Mouse (Mus musculus) hindbrain, embryonic 13.5 days (tissue): ENCODE data around the gene Kmt2d. TPM values are rescaled to one million over a fixed set of nuclear protein-coding genes. Genes with fewer than 3 reads are reported as not detected.
"Not testable (repeated sequence)": the region's sequence is repeated elsewhere in the genome, so short reads cannot be mapped to it uniquely, and the experiment has no call there.

Experiments used
- ATAC-seq: fragments of 200-750 bp; cut with Nextera tagmentation; 2 replicates; pipeline ENCODE4 v1.8.0; 2017; ENCODE audit warnings: moderate TSS enrichment; ENCODE audit not compliant: low FRiP score
- H3K27ac ChIP-seq: fragments of 300-500 bp; sonication (generic); 2 replicates; pipeline ENCODE4 v1.5.1; 2015; ENCODE audit warnings: inconsistent platforms, mild to moderate bottlenecking, moderate library complexity
- H3K27me3 ChIP-seq: fragments of 300-500 bp; sonication (generic); 2 replicates; pipeline ENCODE4 v1.6.1; 2015; ENCODE audit warnings: mild to moderate bottlenecking, inconsistent platforms
- H3K36me3 ChIP-seq: fragments of 300-500 bp; sonication (generic); 2 replicates; pipeline ENCODE4 v1.6.1; 2015; ENCODE audit warnings: mild to moderate bottlenecking, inconsistent platforms
- H3K4me1 ChIP-seq: fragments of 300-500 bp; sonication (generic); replicated peaks from 2 replicates; pipeline ENCODE4 v1.6.1; 2015; ENCODE audit warnings: inconsistent platforms
- H3K4me2 ChIP-seq: fragments of 300-500 bp; sonication (generic); 2 replicates; pipeline ENCODE4 v1.6.1; 2015; ENCODE audit warnings: inconsistent platforms, mild to moderate bottlenecking, moderate library complexity
- H3K4me3 ChIP-seq: fragments of 300-500 bp; sonication (generic); 2 replicates; pipeline ENCODE4 v1.5.1; 2015; ENCODE audit warnings: mild to moderate bottlenecking, inconsistent platforms
- H3K9ac ChIP-seq: fragments of 300-500 bp; sonication (generic); 2 replicates; pipeline ENCODE4 v1.6.1; 2015; ENCODE audit warnings: mild to moderate bottlenecking, inconsistent platforms
- H3K9me3 ChIP-seq: fragments of 300-500 bp; sonication (generic); 2 replicates; pipeline ENCODE4 v1.6.1; 2016; ENCODE audit warnings: inconsistent platforms
- WGBS: fragments of 180-500 bp; shearing (Covaris S2); methylation state at CpG from one replicate; pipeline ENCODE4 v1.1.7; 2015; 5-methylcytosine and 5-hydroxymethylcytosine counted together
- polyA plus RNA-seq: library from polyadenylated mRNA; unstranded; fragments of >200 nt; fragmentation: Nextera tagmentation; extraction: Ambion mirVana; gene quantifications from 2 replicates; pipeline ENCODE4 v1.2.1, GENCODE M21; 2015

The Kmt2d gene
- polyA plus RNA-seq: 11.6 and 12.1 TPM in 2 replicates

- Histone ChIP-seq H3K4me2 (peak within 1 kb of the TSS; percentile 100), H3K9me3 (no peaks in the 10 kb centered on the region), H3K4me1 (peaks cover 51% of the 10 kb centered on the region), H3K36me3 (peaks cover 5% of the 10 kb centered on the region), H3K9ac (peak within 1 kb of the TSS; percentile 99), H3K27me3 (no peaks in the 10 kb centered on the region), H3K4me3 (peak within 1 kb of the TSS; percentile 100), H3K27ac (peak within 1 kb of the TSS; percentile 99)
- WGBS: under 1% methylated on average over 47 of the region's 94 CpGs
- ATAC-seq: peak; percentile 37
Observed at GRCm38 (mm10) chr15:98871070-98871915, at the start of gene Kmt2d. Gene Kmt2d (minus strand): TSS chr15:98871204.

DNA sequence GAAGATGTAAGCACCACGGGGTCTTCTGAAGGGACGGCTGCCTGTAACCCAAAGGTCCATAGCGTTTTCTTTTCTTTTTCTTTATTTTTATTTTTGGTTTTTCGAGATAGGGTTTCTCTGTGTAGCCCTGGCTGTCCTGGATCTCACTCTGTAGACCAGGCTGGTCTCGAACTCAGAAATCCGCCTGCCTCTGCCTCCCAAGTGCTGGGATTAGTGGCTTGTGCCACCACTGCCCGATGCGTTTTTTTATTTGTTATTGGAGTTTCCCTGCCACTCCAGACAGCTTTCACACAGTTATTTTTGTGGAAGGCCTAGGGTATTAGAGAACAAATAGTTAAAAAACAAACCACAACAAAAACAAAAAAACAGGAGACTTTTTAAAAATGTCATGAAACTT is 47.5 kb upstream of the Kmt2d start:
- Histone ChIP-seq H3K4me1 (peaks cover 33% of the 10 kb centered on the region), H3K9ac (peak overlapping the region; percentile 64), H3K4me2 (peak overlapping the region; percentile 53), H3K4me3 (peak overlapping the region; percentile 84), H3K27ac (peak overlapping the region; percentile 97), H3K36me3 (peaks cover 14% of the 10 kb centered on the region)
- H3K9me3 ChIP-seq, ATAC-seq, H3K27me3 ChIP-seq: not testable (repeated sequence)
- whole genome bisulfite sequencing: 32% methylated on average over 8 of the region's 8 CpGs

- Histone ChIP-seq H3K27me3 (no peaks in the 10 kb centered on the region), H3K4me3 (peak within 1 kb of the TSS; percentile 84), H3K9ac (peak within 1 kb of the TSS; percentile 93), H3K4me2 (peak within 1 kb of the TSS; percentile 73), H3K27ac (peak within 1 kb of the TSS; percentile 97), H3K9me3 (no peaks in the 10 kb centered on the region), H3K36me3 (peaks cover 21% of the 10 kb centered on the region), H3K4me1 (peaks cover 33% of the 10 kb centered on the region)
- peak; percentile 98 for ATAC-seq
- WGBS: under 1% methylated on average over 82 of the region's 82 CpGs
Observed at GRCm38 (mm10) chr15:98917538-98918498, 46.8 kb upstream of the Kmt2d start, which contains the start of gene Lmbr1l. Gene Lmbr1l (minus strand): TSS chr15:98918231.

DNA sequence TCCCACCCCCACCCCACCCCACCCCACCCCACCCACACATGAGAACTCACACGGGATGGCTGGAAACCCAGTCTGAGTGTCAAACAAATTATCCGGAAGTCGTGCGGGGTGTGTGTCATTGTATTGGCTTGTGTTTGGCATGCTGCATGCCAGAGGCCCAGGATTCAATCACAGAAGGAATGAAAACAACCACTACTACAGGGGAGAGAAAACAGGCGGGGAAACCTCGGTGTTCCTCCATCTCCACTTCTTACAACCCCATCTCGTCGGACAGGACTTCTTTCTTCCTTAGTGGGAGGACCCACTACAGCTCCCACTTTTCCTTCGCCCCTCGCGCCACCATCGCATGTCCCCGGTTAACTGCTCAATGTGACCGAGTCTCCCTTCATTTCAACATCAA is 46.1 kb upstream of the Kmt2d start:
- 0% methylated on average over 14 of the region's 14 CpGs for WGBS
- Histone ChIP-seq H3K4me1 (peaks cover 33% of the 10 kb centered on the region), H3K36me3 (peaks cover 25% of the 10 kb centered on the region), H3K9me3 (no peaks in the 10 kb centered on the region), H3K9ac (peak overlapping the region; percentile 93), H3K4me2 (peak overlapping the region; percentile 73), H3K27ac (peak overlapping the region; percentile 97), H3K27me3 (no peaks in the 10 kb centered on the region), H3K4me3 (peak overlapping the region; percentile 84)
- no peak for ATAC-seq

DNA sequence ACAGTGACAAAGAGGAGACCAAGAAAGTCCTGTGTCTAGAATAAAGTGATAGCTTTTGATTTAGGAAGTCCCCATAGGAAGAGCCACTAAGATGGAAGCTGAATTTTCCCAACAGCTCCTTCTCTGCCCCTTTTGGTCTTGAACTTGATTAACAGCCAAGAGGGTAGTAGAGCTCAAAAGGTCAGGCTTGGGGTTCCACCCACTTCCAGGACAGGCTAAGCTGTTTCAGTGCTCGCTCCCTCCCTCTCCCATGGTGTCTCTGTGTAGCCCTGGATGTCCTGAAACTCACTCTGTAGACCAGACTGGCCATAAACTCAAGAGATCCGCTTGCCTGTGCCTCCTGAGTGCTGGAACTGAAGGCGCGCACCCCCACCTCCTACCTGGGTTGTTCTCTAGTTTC is 45.0 kb upstream of the Kmt2d start:
- peaks cover 36% of the 10 kb centered on the region for H3K36me3 ChIP-seq
- H3K4me1 ChIP-seq: peaks cover 33% of the 10 kb centered on the region
- H3K9me3 ChIP-seq: no peaks in the 10 kb centered on the region
- H3K9ac ChIP-seq: peak overlapping the region; percentile 93
- 91% methylated on average over 4 of the region's 4 CpGs for WGBS
- no peak overlapping the region for H3K27ac ChIP-seq
- H3K4me3 ChIP-seq: peak overlapping the region; percentile 84
- no peak for ATAC-seq
- H3K27me3 ChIP-seq: no peaks in the 10 kb centered on the region
- peak overlapping the region; percentile 73 for H3K4me2 ChIP-seq

DNA sequence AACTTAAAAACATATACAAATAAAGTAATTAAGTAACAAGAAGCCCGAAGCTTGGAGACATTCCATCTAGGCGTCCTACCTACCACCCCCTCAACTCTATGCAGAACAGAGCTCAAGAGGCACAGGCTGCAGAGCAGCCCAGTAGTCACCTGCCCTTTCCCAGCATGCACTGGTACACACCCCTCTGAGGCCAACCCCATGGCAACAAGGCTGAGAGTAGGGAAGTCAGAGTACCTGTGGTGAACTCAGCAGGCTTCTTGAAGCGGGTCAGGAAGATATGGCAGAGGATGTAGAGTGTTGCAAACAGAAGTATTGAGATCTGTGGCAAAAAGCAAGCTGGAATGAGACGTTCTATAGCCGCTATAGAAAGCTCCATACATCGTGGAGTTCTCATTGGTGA is 43.9 kb upstream of the Kmt2d start:
- Histone ChIP-seq H3K4me2 (no peak overlapping the region), H3K9ac (no peak overlapping the region), H3K4me1 (peaks cover 33% of the 10 kb centered on the region), H3K9me3 (no peaks in the 10 kb centered on the region), H3K27ac (no peak overlapping the region), H3K36me3 (peaks cover 47% of the 10 kb centered on the region), H3K27me3 (no peaks in the 10 kb centered on the region), H3K4me3 (no peak overlapping the region)
- ATAC-seq: no peak
- 96% methylated on average over 6 of the region's 6 CpGs for WGBS

DNA sequence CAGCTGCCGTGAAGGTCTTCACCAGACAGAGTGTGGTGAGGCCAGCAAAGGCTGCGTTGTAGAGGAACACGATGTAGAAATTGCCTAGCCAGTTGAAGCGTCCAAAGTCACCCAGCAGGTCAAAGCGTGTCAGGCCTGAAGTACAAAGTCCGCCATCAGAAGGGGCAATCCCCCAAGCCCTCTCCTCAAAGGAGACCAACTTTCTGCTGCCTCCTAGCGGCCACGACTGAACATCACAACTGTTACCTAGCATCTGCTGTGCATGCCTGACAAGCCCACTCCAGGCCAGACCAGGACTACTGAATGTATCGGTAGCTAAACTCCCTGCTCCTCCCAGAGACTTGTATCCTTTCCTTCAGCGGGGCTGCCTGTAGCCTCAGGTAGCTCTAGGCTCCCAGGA is 33.7 kb upstream of the Kmt2d start:
- Histone ChIP-seq H3K27me3 (peaks cover 16% of the 10 kb centered on the region), H3K36me3 (peaks cover 72% of the 10 kb centered on the region)
- WGBS: 30% methylated on average over 10 of the region's 10 CpGs

GRCm38 (mm10) chr15:98902600-98902999 is 31.6 kb upstream of the Kmt2d start:
- ATAC-seq: no peak
- H3K4me2 ChIP-seq: no peak overlapping the region
- H3K27ac ChIP-seq: no peak overlapping the region
- H3K9me3 ChIP-seq: no peaks in the 10 kb centered on the region
- H3K4me3 ChIP-seq: no peak overlapping the region
- peaks cover 37% of the 10 kb centered on the region for H3K27me3 ChIP-seq
- H3K36me3 ChIP-seq: peaks cover 51% of the 10 kb centered on the region
- WGBS: 94% methylated on average over 2 of the region's 2 CpGs
- no peak overlapping the region for H3K9ac ChIP-seq
- peaks cover 11% of the 10 kb centered on the region for H3K4me1 ChIP-seq

More for the DNA sequence above, 33.7 kb upstream of the Kmt2d start:
- Histone ChIP-seq H3K4me3 (no peak overlapping the region), H3K27ac (no peak overlapping the region), H3K9me3 (no peaks in the 10 kb centered on the region), H3K4me2 (no peak overlapping the region), H3K9ac (0 out of 2 replicates have a peak overlapping the region, but pooled peaks have one; percentile 39), H3K4me1 (no peaks in the 10 kb centered on the region)
- no peak; the same call in 1 of the 2 replicates for ATAC-seq

DNA sequence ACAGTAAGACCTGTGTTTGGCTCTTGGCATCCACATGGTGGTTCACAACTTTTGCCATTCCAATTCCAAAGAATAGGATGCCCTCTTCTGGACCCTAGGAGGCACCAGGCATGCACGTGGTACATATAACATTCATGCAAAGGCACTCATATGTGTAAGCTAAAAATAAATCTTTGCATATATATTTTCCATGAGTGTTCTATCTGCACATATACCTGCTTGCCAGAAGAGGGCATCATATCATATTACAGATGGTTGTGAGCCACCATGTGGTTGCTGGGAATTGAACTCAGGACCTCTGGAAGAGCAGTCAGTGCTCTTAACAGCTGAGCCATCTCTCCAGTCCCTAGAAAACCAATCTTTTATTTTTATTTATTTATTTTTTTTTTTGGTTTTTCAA is 30.5 kb upstream of the Kmt2d start:
- H3K4me1 ChIP-seq: peaks cover 15% of the 10 kb centered on the region
- WGBS: 65% methylated on average over 1 of the region's 1 CpGs
- H3K27ac ChIP-seq: no peak overlapping the region

GRCm38 (mm10) chr15:98897928-98898800 is 27.2 kb upstream of the Kmt2d start, which contains the start of gene Dhh:
Gene Dhh (minus strand): TSS chr15:98898540.
- peak within 1 kb of the TSS; percentile 43; the same call in 1 of the 2 replicates for H3K9ac ChIP-seq
- H3K27me3 ChIP-seq: peaks cover 81% of the 10 kb centered on the region
- under 1% methylated on average over 40 of the region's 41 CpGs for WGBS
- peaks cover 43% of the 10 kb centered on the region for H3K4me1 ChIP-seq
- ATAC-seq: no peak
- H3K4me2 ChIP-seq: peak within 1 kb of the TSS; percentile 44
- H3K27ac ChIP-seq: no peak within 1 kb of the TSS
- H3K4me3 ChIP-seq: peak within 1 kb of the TSS; percentile 22
- H3K9me3 ChIP-seq: no peaks in the 10 kb centered on the region
- H3K36me3 ChIP-seq: peaks cover 9% of the 10 kb centered on the region

More for the DNA sequence above, 30.5 kb upstream of the Kmt2d start:
- H3K27me3 ChIP-seq: peaks cover 47% of the 10 kb centered on the region
- H3K9me3 ChIP-seq: no peaks in the 10 kb centered on the region
- no peak overlapping the region for H3K9ac ChIP-seq
- H3K36me3 ChIP-seq: peaks cover 41% of the 10 kb centered on the region
- ATAC-seq: no peak
- H3K4me3 ChIP-seq: no peak overlapping the region
- no peak overlapping the region for H3K4me2 ChIP-seq

DNA sequence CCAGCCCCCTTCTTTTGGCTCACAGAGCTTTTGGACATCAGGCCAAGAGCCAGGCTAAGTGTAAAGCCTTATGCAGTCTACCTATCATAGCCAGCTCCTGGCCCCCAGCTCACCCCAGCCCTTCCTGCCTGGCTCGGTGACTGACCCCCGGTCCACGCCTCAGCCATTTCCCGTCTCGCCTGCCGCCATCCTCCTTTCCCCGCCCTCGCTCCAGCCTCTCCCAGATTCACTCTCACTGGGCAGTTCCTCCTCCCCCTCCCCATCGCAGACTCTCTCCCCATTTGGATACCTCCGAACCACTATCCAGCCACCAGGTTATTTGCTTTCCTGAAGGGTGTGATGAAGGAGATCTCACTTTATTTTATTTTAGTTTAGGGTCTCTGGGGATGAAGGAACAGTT is 26.5 kb upstream of the Kmt2d start:
- Histone ChIP-seq H3K4me2 (peak overlapping the region; percentile 44), H3K27ac (no peak overlapping the region), H3K4me3 (peak overlapping the region; percentile 22), H3K36me3 (peaks cover 3% of the 10 kb centered on the region; the same call in 1 of the 2 replicates), H3K4me1 (peaks cover 43% of the 10 kb centered on the region), H3K9ac (peak overlapping the region; percentile 43; the same call in 1 of the 2 replicates), H3K27me3 (peaks cover 88% of the 10 kb centered on the region), H3K9me3 (no peaks in the 10 kb centered on the region)
- 1% methylated on average over 10 of the region's 10 CpGs for WGBS
- no peak for ATAC-seq
